Mouse (Mus musculus): ENCODE measurements around the gene 1110008P14Rik.

The 1110008P14Rik gene

GRCm38 (mm10) chr2:32341634-32341939 is 40.2 kb downstream of the 1110008P14Rik start:
- DNase-seq: no peak

GRCm38 (mm10) chr2:32340836-32341633 is 40.7 kb downstream of the 1110008P14Rik start:
- DNase-seq: no peak

GRCm38 (mm10) chr2:32339912-32340642 is 41.7 kb downstream of the 1110008P14Rik start:
- DNase-seq: no peak

GRCm38 (mm10) chr2:32335888-32336287 is 45.9 kb downstream of the 1110008P14Rik start:
- DNase-seq: no peak

GRCm38 (mm10) chr2:32332159-32332558 is 49.6 kb downstream of the 1110008P14Rik start:
- no peak for DNase-seq

- DNase-seq: no peak
Measured at GRCm38 (mm10) chr2:32329531-32329930, 52.2 kb downstream of the 1110008P14Rik start.

- DNase-seq: no peak
Measured at GRCm38 (mm10) chr2:32328911-32329460, 52.8 kb downstream of the 1110008P14Rik start.

GRCm38 (mm10) chr2:32327200-32327599 is 54.5 kb downstream of the 1110008P14Rik start:
- DNase-seq: no peak
